Mouse (Mus musculus) thymus, postnatal 0 days (tissue): ENCODE results near the gene Supt3. TPM values are rescaled to one million over a fixed set of nuclear protein-coding genes. Genes with fewer than 3 reads are reported as not detected.

Experiments used
- DNase-seq: peaks from one replicate; pipeline ENCODE4 v3.0.0-alpha.2; 2015; ENCODE audit warnings: low spot score
- polyA plus RNA-seq: library from polyadenylated mRNA; unstranded; fragments of >200 nt; fragmentation: Nextera tagmentation; extraction: Ambion mirVana; gene quantifications from 2 replicates; pipeline ENCODE4 v1.2.1, GENCODE M21; 2015

The Supt3 gene
- polyA plus RNA-seq, 1 experiment from 2014 or later = 17.3 TPM

DNA sequence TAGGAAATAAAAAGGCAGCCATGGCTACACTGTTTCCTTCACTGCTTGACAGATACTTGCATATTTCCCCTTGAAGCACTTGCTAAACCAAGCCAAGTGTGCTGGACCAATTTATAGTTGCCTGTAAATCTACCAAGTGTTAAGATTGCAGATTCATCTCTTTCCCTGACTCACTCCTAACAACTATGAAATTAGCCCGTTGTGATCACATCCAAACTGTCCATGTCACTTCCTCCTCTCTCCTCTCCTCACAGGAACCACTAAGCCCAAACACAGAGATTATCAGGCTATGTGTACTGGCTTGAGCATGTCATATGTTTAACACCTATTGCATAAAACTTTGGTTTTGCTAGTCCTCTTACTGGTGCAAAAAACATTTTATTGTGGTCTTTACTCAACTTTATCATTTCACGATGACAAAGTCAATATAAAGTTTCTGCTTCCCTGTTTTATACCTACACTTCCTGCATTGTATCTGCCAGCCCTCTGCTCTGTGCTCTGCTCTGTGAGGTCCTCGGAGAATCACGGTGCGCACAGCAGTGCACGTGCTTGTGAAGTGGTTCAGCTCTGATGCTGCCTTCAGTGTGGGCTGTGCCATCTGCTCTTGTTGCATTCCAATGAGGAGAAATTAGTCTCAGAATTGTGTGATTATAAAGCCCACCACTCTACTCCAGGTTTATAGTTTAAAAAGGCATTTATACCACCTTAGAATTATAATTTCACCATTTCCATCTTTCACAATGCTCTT, 186.3 kb downstream of the Supt3 start:
- no peak for DNase-seq

DNA sequence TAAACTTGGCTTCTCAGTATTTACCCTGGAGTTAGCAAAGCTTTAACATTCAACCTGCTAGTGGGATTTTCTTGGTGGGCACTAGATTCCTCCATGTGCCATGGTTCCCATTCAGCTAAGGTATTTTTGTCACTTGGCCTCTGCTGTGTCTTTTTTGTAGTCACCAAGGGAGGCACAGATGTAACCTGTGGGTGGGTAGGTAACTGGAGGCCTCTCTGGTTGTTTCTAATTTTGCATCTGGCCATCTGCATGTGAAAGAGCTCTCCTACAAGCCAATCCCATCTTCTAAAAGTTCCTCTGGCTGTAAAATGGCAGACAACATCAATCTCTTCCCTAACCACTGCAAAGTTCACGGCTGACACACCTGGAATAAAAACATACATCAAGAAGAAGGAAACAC, 190.2 kb downstream of the Supt3 start:
- no peak for DNase-seq

DNA sequence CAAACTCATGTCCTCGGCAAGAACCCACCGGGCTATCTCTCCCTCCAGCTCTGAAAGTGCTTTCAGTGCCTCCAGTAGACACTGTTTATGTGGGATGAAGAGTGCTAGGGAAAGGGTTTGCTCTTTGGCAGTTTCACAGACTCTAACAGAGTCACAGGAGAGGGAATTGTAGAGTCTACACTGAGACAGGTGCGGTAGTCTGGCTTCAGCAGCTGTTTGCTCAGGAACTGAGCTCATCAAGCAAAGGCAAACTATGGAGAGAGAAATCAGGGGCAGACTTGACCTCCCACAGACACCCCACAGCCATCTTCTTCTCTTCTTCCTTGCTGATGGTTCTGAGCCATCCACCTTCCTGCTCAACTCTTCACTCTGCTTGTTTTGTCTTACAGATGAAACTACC, 193.3 kb downstream of the Supt3 start:
- no peak for DNase-seq

DNA sequence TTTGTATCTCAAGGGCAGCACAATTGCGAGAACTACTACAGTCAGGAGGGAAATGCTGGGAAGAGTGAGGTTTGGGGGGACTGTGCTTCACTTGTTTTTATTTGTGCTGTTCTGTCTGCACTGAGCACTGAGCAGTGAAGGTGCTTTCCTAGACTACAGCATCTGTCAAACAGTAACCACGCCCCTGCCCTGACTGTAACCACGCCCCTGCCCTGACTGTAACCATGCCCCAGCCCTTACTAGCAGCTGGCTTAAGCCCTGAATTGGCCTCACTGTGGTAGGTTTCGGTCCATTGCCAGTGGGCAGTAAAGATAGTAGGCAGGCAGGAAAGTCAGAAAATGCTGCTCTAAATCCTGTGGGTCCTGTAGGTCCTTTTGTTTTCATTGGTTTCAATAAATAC, 196.5 kb downstream of the Supt3 start:
- DNase-seq = peak; percentile 4

DNA sequence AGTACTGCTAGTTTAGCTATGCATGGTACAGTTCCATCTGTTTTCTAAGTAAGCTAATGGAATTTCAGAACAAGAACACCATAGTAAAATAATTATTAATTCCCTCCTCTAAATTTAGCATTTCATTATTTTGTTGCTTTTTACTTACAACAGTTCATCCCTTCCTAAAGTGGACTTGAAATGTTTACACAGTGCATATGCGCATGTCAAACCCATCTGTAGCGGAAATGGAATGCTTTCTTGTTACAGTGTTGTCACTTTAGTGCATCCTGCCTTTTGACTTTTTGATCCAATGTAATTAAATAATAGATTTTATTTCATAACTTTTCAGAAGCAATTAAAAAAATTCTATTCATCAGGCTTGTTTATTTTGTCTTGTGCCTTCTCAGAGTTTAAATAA, 200.7 kb downstream of the Supt3 start:
- no peak for DNase-seq

DNA sequence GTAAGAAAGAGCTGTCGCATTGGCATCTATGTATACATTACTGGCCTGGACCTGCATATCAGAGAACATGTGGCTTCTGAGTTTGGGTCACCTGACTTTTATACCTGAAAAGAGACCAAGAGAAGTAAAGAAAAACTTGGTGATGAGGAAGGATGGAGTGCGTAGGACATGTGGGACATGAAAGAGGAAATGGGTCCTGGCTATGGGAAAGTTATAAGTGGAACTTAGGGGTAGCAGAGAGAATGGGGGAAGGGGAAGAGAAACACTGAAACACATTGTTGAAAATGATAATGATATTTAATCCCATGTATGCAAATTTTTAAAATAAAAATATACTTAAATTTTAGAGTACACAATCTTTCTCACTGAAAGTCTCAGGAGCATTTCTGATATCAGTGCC, 211.0 kb downstream of the Supt3 start:
- DNase-seq = no peak

DNA sequence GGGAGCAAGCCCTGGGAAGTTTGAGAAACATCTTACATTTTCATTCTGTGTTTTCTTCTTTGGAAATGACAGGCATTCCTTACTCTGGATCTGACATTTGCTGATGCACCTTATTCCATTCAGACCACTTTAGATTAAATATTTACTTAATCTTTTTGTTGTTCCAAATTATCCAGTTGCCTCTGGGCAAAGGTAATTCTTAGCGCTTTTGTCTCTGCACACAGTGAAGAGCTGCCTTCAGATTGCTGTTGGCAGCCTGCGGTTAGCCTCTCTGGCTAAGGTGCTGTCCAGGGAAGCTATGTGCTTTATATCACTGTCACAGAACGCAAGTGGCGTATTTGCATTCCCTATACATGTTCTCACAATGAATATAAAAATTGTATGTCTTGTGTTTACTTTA, 226.4 kb downstream of the Supt3 start:
- no peak for DNase-seq

DNA sequence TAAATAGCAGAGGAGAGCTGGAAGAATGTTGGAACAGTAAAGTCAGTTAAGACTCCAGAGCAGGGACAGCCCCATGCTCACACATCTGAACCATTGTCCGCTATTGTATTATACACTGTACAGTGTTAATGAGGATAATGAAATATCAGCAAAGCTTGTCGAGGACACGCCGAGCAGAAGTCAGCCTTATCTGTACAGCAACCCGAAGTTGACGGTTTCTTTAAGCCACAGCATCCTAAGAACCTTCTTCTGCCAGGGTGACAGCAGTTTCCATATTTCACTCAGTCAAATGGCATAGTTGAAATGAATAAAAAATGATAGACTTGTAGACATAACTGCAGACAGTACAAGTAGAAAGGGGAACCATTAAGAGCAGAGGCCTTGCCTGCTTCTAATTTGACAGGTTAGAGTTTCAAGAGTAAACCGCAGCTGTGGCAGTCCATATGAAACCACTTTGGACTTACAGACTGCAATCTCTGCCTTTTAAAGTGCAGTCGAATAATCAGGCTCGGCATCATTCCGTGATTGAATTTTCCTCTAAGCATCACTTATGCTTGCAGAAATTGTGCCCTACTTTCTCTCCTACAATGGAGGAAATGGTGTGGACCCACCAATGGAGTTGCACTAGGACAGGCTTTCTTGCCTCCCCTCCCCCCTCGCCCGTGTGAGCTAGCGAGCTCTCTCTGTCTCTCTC, 227.7 kb downstream of the Supt3 start:
- no peak for DNase-seq

DNA sequence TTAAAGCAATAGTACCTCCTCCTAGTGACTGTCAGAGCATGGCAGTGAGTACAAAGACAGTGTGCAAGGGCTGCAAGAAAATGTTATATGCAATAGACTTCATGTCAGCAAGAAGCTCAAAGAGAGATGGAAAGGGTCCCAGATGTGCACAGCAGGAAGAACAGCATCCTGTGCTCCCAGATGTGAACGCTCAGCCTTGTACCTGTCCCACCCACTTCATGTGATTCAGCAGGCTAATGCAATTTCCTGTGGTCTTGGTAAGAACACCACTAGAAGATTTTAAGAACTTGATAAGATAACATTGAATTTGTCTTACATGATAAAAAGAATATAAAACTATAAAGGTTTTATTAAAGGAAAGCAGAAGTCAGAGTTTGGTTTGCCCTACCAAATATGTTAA, 230.5 kb downstream of the Supt3 start:
- no peak for DNase-seq

DNA sequence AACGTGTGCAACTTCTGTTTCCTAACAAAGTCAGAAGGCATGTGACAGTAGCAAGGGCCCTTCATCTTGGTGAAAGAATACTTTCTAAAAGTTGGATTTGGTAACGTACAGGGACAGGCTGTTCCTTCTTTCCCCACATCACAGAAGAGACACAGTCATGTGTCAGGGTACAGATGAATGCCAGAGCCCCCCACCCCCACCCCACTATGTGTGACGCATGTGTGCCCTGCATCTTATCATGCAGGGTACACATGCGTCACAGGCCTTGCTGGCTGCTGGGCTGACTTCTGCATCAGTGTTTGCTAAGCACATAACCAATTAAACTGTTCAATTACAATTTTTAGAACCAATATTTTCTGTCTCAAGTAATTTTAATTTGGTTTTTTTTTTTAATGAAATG, 231.7 kb downstream of the Supt3 start:
- no peak for DNase-seq

DNA sequence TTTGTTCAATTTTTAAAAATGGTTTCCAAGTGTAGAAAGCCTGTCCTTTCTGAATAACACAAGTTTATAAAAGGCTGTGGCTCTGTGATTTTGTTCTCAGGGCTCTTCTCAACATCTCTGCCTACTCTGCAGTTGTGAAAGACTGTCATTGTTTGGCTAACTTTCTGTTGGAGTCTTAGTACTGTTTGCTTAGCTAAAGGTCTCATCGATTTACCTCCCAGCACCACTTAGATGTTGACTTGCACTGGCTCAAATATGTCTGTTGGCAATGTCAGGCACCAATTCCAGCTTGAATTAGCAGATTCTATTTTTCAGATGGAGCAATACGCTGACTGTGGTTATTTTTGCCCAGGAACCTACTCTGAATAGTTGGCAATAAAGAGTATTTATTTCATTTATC, 233.5 kb downstream of the Supt3 start:
- DNase-seq = no peak

DNA sequence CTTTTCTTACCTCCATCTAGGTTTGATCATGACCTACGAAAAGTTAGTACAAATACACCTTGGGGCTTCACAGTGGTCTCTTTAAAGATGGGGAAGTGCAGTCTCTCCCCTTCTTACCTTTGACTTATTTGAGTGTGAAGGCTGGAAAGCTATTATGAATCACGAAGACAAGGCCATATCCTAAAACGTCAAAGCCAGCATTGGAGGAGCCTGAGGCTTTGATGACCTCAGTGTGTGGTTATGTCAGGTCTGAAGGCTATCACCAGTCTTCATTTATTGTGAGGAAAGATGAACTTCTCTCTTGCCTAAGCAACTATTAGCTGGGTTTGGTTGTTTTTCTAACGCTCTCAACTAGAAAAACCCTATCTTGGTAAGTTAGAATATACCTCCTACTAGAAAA, 239.8 kb downstream of the Supt3 start:
- no peak for DNase-seq

DNA sequence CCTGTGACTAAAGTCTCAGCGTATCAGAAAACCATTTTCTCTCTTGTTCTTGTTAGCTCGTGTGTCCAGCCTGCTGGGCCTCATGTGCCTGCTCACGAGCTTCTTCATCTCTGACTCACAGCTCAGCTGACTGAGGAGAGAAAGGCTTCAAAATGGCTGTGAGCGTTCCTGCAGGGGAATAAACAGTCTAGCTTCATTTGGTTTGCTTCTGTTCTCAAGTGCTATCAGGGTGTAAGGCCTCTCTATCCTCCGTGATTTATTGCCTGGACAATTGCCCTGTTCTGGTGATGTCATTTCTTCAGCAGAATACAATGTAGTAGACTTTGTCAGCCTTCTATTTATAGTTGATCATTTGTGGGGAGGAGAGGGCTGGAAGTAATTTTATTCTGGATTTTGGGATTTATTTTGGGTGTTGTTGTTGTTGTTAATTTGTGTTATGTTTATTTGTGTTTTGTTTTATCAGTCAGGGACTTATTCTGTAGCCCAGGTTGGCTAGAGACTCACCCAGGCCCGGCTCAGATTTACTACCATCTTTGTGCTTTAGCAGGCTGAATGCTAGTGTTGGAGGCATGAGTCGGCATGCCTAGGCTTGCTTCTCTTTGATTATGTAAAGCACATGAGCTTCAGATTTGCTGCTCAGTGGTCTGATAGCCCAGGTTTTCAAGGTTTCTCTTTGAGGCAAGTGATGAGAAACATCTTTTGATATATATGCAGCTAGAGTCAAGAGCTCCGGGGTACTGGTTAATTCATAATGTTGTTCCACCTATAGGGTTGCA, 243.4 kb downstream of the Supt3 start:
- no peak for DNase-seq

DNA sequence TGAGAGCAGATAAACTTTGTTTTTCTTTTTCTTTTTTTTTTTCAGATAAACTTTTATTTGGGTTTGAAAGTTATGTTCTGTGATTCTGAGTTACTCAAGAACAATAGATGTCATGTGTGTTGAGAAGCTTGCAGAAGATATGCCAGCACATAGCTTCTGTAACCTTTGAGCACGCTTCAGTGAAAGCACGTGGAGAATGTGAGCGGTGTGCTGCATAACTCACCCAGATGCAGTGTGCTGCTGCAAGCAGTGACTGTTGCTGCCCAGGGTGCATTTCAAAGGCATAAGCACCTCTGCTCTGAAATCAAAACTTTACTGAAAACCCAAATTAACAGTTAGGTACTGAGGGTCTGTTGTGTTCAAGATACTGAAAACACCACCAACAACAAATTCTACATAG, 251.5 kb downstream of the Supt3 start:
- DNase-seq = no peak

DNA sequence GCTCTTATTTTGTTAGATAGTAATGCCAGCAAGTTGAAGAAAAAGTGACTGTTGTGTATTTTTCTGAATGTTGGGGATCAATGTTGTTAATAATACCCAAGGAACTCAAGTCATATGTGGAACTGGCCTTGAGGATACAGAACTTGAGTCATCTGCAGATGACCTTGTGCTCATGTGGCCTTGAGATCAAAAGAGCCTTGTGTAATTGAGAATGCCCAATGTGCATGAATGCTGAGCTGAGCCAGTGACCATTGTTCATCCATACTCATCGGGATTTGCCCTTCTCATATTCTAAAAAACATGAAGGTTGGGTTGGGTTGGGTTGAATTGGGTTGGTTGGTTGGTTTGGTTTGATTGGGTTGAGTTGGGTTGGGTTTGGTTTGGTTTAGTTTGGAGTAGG, 252.2 kb downstream of the Supt3 start:
- no peak for DNase-seq

DNA sequence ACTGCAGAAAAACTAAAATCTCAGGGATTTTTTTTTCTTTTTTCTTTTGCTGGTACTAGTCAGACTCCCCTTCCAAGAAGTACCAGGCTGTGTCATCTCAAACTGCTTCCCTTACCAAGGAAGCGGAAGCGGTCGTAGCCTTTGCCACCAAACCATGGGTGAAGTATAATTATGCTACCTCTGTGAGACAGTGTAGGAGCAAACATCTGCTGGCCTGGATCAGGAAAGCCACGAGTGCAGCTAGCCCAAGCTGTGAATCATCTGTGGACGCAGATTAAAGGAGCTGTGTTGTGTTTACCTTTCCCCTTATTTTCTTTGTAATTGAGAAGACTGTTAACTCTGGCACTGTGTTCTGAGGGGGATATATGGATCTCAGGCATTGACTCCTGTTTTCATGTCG, 255.3 kb downstream of the Supt3 start:
- no peak for DNase-seq

DNA sequence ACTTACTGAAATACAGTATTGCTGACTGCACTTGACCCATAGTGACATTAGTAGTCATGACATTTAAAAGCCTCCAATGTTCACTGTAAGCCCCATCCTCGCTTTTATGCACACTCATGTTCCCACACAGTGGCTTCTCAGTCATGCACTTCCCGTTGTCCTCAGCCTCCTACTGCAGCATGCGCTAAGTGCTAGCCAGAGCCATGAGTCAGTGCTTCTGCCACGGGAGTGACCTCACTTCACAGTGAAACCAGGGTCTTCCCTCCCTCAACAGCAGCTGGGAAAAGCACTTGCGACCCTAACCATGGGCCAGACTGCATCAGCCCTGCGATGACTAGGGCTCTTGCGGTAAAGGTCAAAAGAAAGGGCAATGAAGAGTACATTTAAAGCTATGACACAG, 256.7 kb downstream of the Supt3 start:
- no peak for DNase-seq

DNA sequence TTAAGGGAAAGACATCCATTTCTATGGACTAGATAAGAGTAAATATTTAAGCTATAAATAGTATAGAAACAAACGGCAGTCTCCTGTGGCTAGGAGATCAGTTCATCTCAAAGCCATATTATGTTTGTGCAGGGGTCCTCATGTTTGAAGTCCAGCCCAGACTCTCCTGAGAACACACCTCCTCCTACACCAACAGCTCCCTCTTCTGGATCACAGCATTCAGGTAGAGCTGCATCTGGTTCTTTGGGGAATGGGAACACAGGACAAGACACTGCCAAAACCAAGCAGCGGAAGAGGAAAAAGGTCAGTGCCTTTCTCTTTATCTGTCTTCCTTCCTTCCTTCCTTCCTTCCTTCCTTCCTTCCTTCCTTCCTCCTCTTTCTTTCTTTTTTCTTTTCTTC, 264.1 kb downstream of the Supt3 start:
- no peak for DNase-seq

DNA sequence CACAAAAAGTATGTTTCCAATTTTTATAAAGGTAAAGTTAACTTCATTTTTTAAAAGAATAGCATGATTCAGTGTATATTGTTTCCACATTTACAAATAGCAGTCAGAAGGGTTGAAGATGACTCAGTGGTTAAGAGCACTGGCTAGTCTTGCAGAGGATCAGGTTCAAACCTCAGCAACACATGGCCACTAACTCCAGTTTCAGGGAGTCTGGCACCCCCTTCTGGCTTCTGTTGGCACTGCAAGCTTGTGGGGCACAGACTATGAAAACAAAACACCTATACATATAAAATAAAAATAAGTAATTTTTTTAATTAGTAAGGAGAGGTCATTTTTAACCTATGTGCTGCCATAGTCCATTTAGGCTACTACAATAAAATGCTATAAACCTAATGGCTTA, 268.9 kb downstream of the Supt3 start:
- DNase-seq = peak; percentile 16

DNA sequence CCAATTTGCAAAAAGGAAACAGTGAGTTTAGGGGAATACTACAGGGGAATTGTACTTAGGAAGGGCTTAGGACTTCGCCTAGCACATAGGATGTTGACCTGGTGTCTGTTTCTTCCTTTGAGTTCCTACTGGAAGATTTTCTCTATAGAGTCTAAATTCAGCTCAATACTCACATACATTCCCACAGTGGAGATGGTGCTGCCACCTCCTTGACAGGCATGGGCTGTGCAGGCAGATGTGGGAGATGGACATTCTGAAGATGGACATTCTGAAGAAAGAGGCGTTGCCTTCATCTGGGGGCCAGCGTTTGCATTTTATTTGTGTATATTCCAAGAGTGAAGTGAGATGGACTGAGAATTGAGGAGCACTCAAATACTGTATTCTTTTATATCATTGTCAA, 269.6 kb downstream of the Supt3 start:
- DNase-seq = no peak

DNA sequence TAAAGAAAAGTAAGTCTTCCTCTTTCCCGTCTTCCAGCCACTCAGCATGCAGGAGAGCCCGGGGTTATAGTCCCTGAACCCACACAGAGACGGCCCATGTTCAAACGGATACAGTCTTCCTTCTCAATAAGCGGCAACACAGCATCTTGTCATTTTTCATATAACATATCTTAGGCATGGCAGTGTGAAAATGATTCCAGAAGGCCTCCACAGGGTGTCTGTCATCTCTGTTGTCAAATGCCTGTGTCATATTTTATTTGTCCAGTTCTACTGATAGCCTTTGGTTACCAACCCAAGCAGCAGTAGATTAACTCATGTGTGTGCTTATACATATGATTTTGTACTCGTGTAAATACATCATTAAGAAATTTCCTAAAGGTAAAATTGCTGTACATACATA, 270.3 kb downstream of the Supt3 start:
- DNase-seq = no peak

DNA sequence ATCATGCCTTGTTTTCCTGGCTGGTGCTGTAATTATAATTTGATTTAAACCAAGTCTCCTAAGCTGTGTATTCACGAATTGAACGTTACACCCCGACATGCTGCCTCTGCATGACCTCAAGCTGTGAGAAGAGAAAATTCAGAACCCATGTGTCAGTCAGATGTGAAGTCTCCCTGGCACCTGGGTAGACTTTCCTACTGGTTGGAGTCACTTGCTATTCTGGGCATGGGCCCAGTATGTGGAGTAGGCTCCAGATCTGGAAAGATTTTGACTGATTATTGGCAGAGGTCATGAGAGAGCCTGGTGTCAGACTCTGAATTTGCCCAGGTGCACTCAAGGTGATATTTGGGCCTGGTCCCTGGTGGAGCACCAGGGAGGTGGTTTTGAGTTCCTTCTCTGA, 275.0 kb downstream of the Supt3 start:
- DNase-seq = no peak

DNA sequence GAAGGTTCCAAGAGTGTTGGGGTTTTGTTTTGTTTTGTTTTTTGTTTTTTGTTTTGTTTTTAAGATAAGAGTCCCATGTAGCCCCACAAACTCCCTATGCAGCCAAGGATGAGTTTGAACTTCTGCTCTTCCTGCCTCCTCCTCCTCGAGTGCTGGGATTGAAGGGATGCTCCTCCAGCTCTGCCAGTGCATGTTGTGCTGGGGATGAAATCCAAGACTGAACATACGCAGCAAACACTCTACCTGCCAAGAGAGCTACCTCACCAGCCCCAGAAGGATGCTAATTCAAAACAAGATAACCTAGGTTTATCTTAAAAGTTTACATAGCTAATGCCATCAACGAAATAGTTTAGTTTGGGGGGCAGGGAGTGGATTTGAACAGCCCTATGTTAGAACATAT, 276.4 kb downstream of the Supt3 start:
- no peak for DNase-seq
